Mouse (Mus musculus): ENCODE measurements at regions not wholly inside any gene's neighbourhood (a gene's known extent, or its start where the extent isn't known, plus 50 kb on each side); places are given as distances from the start of the nearest gene placed in this dataset.
"Not testable (repeated sequence)": the region's sequence is repeated elsewhere in the genome, so short reads cannot be mapped to it uniquely, and the experiment has no call there.

- DNase-seq, result not testable (repeated sequence)
These were observed 169.3 kb downstream of the Qk start for GRCm38 (mm10) chr17:10150403-10150689.

GRCm38 (mm10) chr17:10149682-10150402, 169.8 kb downstream of the Qk start:
- no peak for DNase-seq

GRCm38 (mm10) chr17:10147106-10147505, 172.5 kb downstream of the Qk start:
- DNase-seq, result no peak

GRCm38 (mm10) chr17:10146576-10146975, 173.1 kb downstream of the Qk start:
- no peak for DNase-seq

- no peak for DNase-seq
These were observed 180.8 kb downstream of the Qk start for GRCm38 (mm10) chr17:10138847-10139246.

- no peak for DNase-seq
These were observed 181.3 kb downstream of the Qk start for GRCm38 (mm10) chr17:10138374-10138773.

- DNase-seq, result no peak
These were observed 184.5 kb downstream of the Qk start for GRCm38 (mm10) chr17:10135111-10135510.

- no peak for DNase-seq
These were observed 191.1 kb downstream of the Qk start for GRCm38 (mm10) chr17:10128591-10128990.

GRCm38 (mm10) chr17:10122411-10122810, 197.2 kb downstream of the Qk start:
- DNase-seq, result no peak

GRCm38 (mm10) chr17:10112118-10112517, 207.5 kb downstream of the Qk start:
- DNase-seq, result no peak

GRCm38 (mm10) chr17:10110375-10110675, 209.3 kb downstream of the Qk start:
- no peak for DNase-seq

- no peak for DNase-seq
These were observed 209.9 kb downstream of the Qk start for GRCm38 (mm10) chr17:10109511-10110374.

GRCm38 (mm10) chr17:10105299-10105698, 214.4 kb downstream of the Qk start:
- no peak for DNase-seq

- DNase-seq, result no peak
These were observed 221.5 kb downstream of the Qk start for GRCm38 (mm10) chr17:10098199-10098598.

- DNase-seq, result no peak
These were observed 222.0 kb downstream of the Qk start for GRCm38 (mm10) chr17:10097691-10098090.

GRCm38 (mm10) chr17:10095841-10096301, 223.8 kb downstream of the Qk start:
- DNase-seq, result no peak

- DNase-seq, result no peak
These were observed 225.5 kb downstream of the Qk start for GRCm38 (mm10) chr17:10094108-10094521.

- peak; percentile 44 for DNase-seq
These were observed 226.1 kb downstream of the Qk start for GRCm38 (mm10) chr17:10093437-10094107.

- DNase-seq, result no peak
These were observed 232.3 kb downstream of the Qk start for GRCm38 (mm10) chr17:10087192-10087886.

- DNase-seq, result no peak
These were observed 233.1 kb downstream of the Qk start for GRCm38 (mm10) chr17:10086558-10086957.

- DNase-seq, result no peak
These were observed 233.5 kb downstream of the Qk start for GRCm38 (mm10) chr17:10086132-10086531.

GRCm38 (mm10) chr17:10081721-10082120, 237.9 kb downstream of the Qk start:
- DNase-seq, result no peak

Measured in thymus, postnatal 14 days (tissue).